Mouse (Mus musculus) stomach, embryonic 15.5 days (tissue): ENCODE data around the gene Cyfip2. TPM values are rescaled to one million over a fixed set of nuclear protein-coding genes. Genes with fewer than 3 reads are reported as not detected.

Source experiments
- ATAC-seq: fragments of 200-750 bp; cut with Nextera tagmentation; 2 replicates; pipeline ENCODE4 v1.8.0; 2017; ENCODE audit warnings: low read depth, moderate number of reproducible peaks, moderate TSS enrichment; ENCODE audit not compliant: insufficient read depth, low FRiP score
- H3K27ac ChIP-seq: fragments of 300-500 bp; sonication (generic); 2 replicates; pipeline ENCODE4 v1.5.1; 2015; ENCODE audit warnings: mild to moderate bottlenecking, inconsistent platforms
- H3K27me3 ChIP-seq: fragments of 300-500 bp; sonication (generic); replicated peaks from 2 replicates; pipeline ENCODE4 v1.6.1; 2015; ENCODE audit warnings: inconsistent platforms
- H3K36me3 ChIP-seq: fragments of 300-500 bp; sonication (generic); 2 replicates; pipeline ENCODE4 v1.6.1; 2015; ENCODE audit warnings: inconsistent platforms
- H3K4me1 ChIP-seq: fragments of 300-500 bp; sonication (generic); 2 replicates; pipeline ENCODE4 v1.6.1; 2015; ENCODE audit warnings: inconsistent platforms
- H3K4me2 ChIP-seq: fragments of 300-500 bp; sonication (generic); 2 replicates; pipeline ENCODE4 v1.6.1; 2015; ENCODE audit warnings: mild to moderate bottlenecking, inconsistent platforms
- H3K4me3 ChIP-seq: fragments of 300-500 bp; sonication (generic); replicated peaks from 2 replicates; pipeline ENCODE4 v1.5.1; 2015; ENCODE audit warnings: inconsistent platforms
- H3K9ac ChIP-seq: fragments of 300-500 bp; sonication (generic); 2 replicates; pipeline ENCODE4 v1.6.1; 2015; ENCODE audit warnings: inconsistent platforms
- H3K9me3 ChIP-seq: fragments of 300-500 bp; sonication (generic); 2 replicates; pipeline ENCODE4 v1.6.1; 2016; ENCODE audit warnings: inconsistent platforms
- WGBS: fragments of 180-500 bp; shearing (Covaris S2); methylation state at CpG from one replicate; pipeline ENCODE4 v1.1.7; 2015; 5-methylcytosine and 5-hydroxymethylcytosine counted together
- polyA plus RNA-seq: library from polyadenylated mRNA; unstranded; fragments of >200 nt; fragmentation: Nextera tagmentation; extraction: Ambion mirVana; gene quantifications from 2 replicates; pipeline ENCODE4 v1.2.1, GENCODE M21; 2015

The Cyfip2 gene
- polyA plus RNA-seq: 7.3 and 10.0 TPM in 2 replicates

DNA sequence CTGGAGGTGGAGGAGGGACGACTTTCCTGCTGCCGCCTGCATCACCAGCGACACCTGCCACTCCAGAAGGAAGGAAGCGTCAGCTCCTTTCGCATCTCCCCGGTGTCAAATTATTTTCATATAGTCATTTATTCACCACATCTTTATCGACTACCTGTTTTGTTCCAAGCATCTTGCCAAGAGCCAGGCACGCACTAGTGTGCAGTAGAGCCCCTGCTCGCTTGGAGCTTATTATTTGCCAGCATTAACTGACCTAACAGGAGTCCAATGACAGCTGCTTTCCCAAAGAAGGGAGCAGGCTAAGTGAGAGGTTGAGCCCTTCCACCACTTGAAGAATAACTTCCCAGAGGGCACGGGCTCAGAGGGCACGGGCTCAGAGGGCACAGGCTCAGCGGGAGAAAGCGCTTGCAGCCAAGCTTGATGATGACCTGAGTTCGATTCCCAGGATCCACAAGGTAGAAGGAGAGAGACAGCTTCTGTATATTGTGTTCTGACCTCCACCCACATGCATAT lies at the start of gene Cyfip2:
Cyfip2 (minus strand) TSS at position 337 of the 513 bp plus-strand sequence.
- WGBS: 8% methylated on average over 14 of the region's 14 CpGs
- no peaks in the 10 kb centered on the region for H3K9me3 ChIP-seq
- no peaks in the 10 kb centered on the region for H3K27me3 ChIP-seq
- H3K9ac ChIP-seq: peak within 1 kb of the TSS; percentile 29; the same call in 1 of the 2 replicates
- peak within 1 kb of the TSS; percentile 71 for H3K4me3 ChIP-seq
- peak within 1 kb of the TSS; percentile 99 for H3K4me2 ChIP-seq
- peaks cover 7% of the 10 kb centered on the region; the same call in 1 of the 2 replicates for H3K4me1 ChIP-seq
- H3K36me3 ChIP-seq: no peaks in the 10 kb centered on the region
- ATAC-seq: peak; percentile 19; the same call in 1 of the 2 replicates
- H3K27ac ChIP-seq: peak within 1 kb of the TSS; percentile 31; the same call in 1 of the 2 replicates

DNA sequence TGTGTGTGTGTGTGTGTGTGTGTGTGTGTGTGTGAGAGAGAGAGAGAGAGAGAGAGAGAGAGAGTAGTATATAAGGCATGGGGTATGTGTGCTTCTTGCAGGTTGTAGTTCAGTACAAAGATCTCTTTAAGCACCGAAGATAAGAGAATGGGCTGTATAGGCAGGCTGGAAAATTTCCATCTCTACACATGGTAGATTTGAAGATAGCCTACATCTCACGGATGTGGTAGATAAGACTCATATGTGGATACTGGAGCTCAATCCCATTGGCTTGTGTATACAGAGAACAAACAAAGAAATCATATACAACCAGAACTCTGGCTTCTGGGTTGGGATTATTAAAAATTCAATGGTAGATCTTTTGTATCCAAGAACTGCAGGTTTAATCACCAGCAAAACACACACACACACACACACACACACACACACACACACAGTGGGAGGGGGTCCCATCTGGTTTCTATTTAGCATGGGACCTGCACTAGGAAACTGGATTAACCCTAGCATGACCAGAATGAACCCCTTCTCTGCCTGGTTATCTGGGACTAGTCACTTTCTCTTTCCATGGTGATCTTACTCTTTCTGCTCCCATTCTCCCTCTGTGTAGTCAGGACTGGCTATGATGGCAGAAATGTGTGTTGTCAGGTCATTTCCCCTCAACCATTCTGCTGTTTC lies 48.5 kb upstream of the Cyfip2 start:
- Histone ChIP-seq H3K36me3 (no peaks in the 10 kb centered on the region), H3K9ac (no peak overlapping the region), H3K9me3 (no peaks in the 10 kb centered on the region), H3K27ac (no peak overlapping the region), H3K4me1 (no peaks in the 10 kb centered on the region), H3K4me3 (no peak overlapping the region), H3K4me2 (no peak overlapping the region), H3K27me3 (no peaks in the 10 kb centered on the region)
- 74% methylated on average over 2 of the region's 2 CpGs for WGBS
- ATAC-seq: no peak

DNA sequence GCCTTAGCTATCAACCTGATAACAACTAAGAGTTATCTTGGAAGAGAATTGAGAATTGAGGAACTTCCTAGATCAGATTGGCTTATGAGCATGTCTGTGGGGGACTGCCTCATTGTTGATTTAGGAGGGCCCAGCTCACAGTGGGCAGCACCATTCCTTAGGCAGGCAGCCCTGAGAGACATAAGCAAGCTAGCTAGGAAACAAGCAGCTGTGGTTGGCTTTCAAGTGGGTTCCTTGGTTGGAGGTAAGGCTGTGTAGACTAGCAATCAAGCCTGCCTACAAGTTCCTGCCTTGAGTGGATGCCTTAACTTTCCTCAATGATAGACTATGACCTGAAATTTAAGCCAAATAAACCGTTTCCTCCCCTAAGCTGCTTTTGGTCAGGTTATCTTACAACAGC lies 45.7 kb upstream of the Cyfip2 start:
- no peak for ATAC-seq
- Histone ChIP-seq H3K4me1 (no peaks in the 10 kb centered on the region), H3K9me3 (no peaks in the 10 kb centered on the region), H3K4me3 (no peak overlapping the region), H3K9ac (no peak overlapping the region), H3K27ac (no peak overlapping the region), H3K27me3 (no peaks in the 10 kb centered on the region), H3K36me3 (no peaks in the 10 kb centered on the region), H3K4me2 (no peak overlapping the region)
- WGBS: 50% methylated on average over 1 of the region's 1 CpGs

DNA sequence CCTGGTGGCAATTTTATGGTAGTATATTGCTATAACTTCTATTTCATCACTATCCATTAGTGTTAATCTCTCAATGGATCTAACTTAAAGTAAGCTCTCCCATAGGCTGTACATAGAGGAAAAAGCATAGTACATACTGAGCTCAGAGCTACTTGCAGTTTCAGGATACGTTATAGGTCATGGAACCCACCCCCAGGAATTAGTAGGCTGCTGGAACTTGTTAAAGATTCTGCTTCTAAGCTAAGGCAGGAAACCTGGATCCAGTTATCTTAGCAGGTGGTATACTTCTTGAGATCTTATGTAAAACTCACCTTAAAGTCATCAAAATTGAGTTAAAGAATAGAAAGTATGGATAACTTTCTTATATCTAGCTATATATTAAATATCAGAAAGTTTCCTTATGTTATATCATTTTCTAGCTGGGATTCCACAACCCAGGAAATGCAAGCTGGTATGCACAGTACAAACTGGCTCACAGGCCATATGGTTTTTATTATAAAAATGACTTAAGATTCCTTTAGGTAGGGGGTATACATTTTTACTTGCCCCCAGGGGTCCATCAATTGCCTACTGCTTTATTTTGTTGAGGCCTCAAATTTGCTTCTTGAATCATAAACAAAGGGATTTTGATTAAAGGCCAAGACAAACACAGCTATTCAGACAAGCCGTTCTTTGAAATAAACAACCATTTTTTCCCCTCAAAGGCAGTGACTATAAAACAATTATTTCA lies 37.2 kb upstream of the Cyfip2 start:
- Histone ChIP-seq H3K9ac (no peak overlapping the region), H3K4me3 (no peak overlapping the region), H3K36me3 (no peaks in the 10 kb centered on the region), H3K4me2 (no peak overlapping the region), H3K9me3 (no peaks in the 10 kb centered on the region), H3K27ac (no peak overlapping the region), H3K4me1 (no peaks in the 10 kb centered on the region), H3K27me3 (no peaks in the 10 kb centered on the region)
- ATAC-seq: no peak
- WGBS: 43% methylated on average over 2 of the region's 2 CpGs

DNA sequence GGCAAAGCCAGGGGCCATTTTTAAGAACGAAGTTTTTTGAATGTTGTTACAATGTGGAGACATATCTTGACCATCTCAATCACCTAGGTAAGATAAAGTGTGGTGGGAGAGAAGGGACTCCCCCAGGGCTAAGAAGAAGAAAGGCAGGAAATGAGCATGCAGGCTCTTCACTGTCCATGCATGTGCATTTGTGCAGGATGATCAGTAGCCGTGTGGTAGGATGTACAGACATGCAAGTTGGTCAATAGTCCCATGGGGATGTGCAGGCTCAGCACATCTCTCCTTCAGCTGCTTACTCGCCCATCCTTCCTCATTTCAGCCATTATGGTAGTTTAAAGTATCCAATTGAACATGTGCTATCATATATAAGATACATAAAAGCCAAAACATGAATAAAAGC lies 35.8 kb upstream of the Cyfip2 start:
- no peaks in the 10 kb centered on the region for H3K27me3 ChIP-seq
- H3K27ac ChIP-seq: no peak overlapping the region
- no peak overlapping the region for H3K9ac ChIP-seq
- no peak overlapping the region for H3K4me2 ChIP-seq
- H3K9me3 ChIP-seq: no peaks in the 10 kb centered on the region
- no peak for ATAC-seq
- no peaks in the 10 kb centered on the region for H3K4me1 ChIP-seq
- no peak overlapping the region for H3K4me3 ChIP-seq
- WGBS: 76% methylated on average over 3 of the region's 3 CpGs
- no peaks in the 10 kb centered on the region for H3K36me3 ChIP-seq

DNA sequence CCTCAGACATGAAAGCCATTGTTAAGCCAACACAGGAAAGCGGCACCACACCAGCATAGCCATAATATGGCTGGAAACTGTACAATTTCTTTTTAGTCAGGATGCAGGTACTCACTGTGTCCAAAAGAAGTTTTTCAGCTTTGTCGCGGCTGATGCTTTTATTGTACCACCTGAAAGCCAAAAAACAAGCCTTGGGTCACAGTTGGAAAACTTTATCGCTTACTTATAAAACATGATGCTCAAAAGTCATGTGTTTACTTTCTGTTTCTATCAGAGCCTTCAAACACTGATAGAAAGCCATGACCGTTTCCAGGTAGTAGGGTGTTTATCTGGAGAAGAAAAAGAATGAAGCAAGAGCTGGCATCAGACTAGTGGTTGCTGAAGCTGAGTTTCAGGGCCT lies 35.1 kb upstream of the Cyfip2 start:
- no peak for ATAC-seq
- Histone ChIP-seq H3K4me2 (no peak overlapping the region), H3K9ac (no peak overlapping the region), H3K27me3 (no peaks in the 10 kb centered on the region), H3K4me1 (no peaks in the 10 kb centered on the region), H3K4me3 (no peak overlapping the region), H3K27ac (no peak overlapping the region), H3K9me3 (no peaks in the 10 kb centered on the region), H3K36me3 (no peaks in the 10 kb centered on the region)
- 79% methylated on average over 5 of the region's 5 CpGs for WGBS

DNA sequence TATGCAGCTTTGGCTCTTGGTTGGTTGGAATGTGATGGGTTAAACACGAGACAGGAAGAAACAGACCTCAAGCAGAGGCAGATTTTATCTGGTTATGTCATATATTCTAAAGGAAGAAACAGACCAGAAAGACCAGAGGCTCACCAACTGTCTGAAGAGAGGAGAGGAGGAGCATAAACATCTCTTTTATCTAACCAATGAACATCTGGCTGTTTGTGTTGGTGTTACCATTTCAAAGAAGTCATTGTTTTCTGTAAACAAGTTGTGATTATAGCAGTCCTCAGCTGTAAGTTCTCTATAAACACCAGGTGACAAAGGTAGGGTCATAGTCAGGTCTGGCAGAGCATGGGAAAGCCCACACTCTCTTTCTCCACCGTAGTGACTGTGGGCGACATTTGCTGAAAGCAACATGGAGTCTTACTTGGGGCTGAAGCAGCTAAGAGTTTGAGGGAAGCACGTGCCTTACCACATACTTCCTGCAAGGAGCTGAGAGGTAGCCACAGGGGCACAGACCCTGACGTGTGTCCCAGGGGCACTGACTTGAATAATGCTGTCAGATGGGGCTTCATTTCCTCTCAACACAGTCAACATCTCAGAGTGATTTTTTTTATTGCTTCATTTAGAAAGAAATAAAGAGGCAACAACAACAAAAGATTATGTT lies 31.4 kb upstream of the Cyfip2 start:
- ATAC-seq: no peak
- no peaks in the 10 kb centered on the region for H3K9me3 ChIP-seq
- 37% methylated on average over 5 of the region's 5 CpGs for WGBS
- no peak overlapping the region for H3K27ac ChIP-seq
- no peak overlapping the region for H3K4me3 ChIP-seq
- H3K4me2 ChIP-seq: no peak overlapping the region
- H3K4me1 ChIP-seq: no peaks in the 10 kb centered on the region
- no peaks in the 10 kb centered on the region for H3K27me3 ChIP-seq
- no peaks in the 10 kb centered on the region for H3K36me3 ChIP-seq
- H3K9ac ChIP-seq: no peak overlapping the region

DNA sequence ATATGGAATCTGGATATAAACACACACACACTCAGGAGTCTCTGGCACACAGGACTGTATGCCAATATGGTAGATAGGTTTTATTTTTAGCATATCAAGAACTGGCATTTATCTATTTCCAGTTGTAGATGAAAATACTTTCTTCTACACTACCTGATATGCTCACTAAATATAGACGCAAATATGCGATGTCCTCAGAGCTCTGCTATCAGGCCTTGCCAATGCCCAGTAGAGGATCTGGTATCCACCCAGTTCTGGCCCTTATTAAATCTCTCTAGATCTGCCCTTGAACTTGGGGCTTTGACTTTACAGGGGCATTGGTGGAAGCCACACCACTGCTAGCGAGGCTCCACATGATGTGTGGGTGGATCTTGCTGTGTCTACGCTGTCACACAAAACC lies 29.3 kb upstream of the Cyfip2 start:
- Histone ChIP-seq H3K27ac (no peak overlapping the region), H3K4me1 (no peaks in the 10 kb centered on the region), H3K27me3 (no peaks in the 10 kb centered on the region), H3K9ac (no peak overlapping the region), H3K36me3 (no peaks in the 10 kb centered on the region), H3K9me3 (no peaks in the 10 kb centered on the region), H3K4me2 (no peak overlapping the region), H3K4me3 (no peak overlapping the region)
- no peak for ATAC-seq
- 91% methylated on average over 4 of the region's 4 CpGs for WGBS

DNA sequence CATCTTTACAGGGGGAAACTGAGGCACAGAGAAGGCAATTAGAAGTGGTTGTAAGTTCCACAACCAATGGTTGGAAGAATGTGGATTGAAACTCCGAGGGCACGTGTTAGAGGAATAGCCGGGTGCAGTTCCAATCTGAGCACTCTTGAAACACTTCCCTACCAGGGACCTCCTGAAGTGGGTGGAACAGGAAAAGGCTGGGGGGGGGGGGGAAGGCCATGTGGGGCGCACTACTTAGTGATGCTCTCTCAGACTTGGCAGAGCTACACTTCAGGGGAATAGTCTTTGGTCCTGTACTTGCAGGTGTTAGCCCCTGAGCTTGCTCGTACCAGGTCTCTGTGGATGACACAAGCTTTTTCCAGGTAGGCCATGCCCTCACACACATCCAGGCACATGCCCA lies 23.4 kb upstream of the Cyfip2 start:
- no peak for ATAC-seq
- Histone ChIP-seq H3K9ac (no peak overlapping the region), H3K4me2 (no peak overlapping the region), H3K4me3 (no peak overlapping the region), H3K4me1 (no peaks in the 10 kb centered on the region), H3K36me3 (no peaks in the 10 kb centered on the region), H3K27me3 (no peaks in the 10 kb centered on the region), H3K9me3 (no peaks in the 10 kb centered on the region), H3K27ac (no peak overlapping the region)
- 83% methylated on average over 5 of the region's 5 CpGs for WGBS

DNA sequence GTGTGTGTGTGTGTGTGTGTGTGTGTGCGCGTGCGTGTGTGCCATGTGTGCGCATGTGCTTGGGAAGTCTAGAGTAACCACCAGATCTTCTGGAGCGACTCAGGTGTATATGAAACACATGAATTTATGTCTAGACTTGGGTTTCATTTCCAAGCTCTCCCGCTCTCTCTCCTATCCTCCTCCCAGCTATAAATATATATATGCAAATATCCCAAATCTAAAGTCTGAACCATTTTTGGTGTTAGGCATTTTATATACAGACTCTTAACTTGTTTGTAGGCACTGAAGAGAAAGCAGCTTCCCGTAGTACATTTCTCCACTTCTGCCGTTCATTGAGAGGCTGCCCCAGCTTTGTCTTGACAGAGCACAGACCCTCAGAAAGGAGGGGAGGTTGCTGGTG lies 19.6 kb upstream of the Cyfip2 start:
- no peak overlapping the region for H3K4me2 ChIP-seq
- H3K9ac ChIP-seq: no peak overlapping the region
- H3K9me3 ChIP-seq: no peaks in the 10 kb centered on the region
- ATAC-seq: no peak
- 83% methylated on average over 8 of the region's 8 CpGs for WGBS
- H3K27ac ChIP-seq: no peak overlapping the region
- no peaks in the 10 kb centered on the region for H3K36me3 ChIP-seq
- H3K27me3 ChIP-seq: no peaks in the 10 kb centered on the region
- no peak overlapping the region for H3K4me3 ChIP-seq
- H3K4me1 ChIP-seq: no peaks in the 10 kb centered on the region

DNA sequence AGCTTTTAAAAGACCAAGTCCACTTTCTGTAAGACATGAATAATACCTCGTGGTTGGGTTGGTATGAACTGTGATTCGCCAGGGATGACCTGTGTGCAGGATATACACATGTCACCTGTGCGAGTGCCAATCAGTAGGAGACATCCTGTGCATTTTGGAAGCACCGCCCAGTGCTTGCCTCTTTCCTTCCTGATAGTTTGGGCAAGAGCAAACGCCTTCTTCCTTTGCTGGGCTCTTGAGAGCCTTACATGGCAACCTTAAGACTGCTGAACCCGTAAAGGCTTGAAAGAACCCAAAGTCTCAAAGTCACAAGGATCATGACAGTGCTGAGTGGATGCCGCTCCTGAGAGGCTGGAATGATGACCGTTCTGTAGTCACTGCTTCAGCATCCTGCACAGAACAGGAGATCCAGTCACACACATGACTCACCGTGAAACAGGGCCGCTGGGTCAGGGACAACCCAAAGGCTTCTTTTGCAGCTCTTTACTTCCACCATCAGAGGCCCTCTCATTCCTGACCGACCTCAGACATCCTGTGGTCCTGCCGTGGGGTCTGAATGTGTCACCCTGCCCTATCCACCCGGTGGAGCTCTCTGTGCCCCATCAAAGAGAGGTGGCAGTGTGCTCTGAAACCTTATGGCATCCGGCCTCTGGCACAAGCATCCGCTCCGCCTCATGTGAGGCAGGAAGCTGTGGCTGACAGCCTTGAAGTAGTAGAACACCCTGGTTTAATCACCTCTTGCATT lies 13.8 kb upstream of the Cyfip2 start:
- Histone ChIP-seq H3K27me3 (no peaks in the 10 kb centered on the region), H3K9ac (no peak overlapping the region), H3K36me3 (no peaks in the 10 kb centered on the region), H3K4me2 (no peak overlapping the region), H3K9me3 (no peaks in the 10 kb centered on the region), H3K27ac (no peak overlapping the region), H3K4me1 (no peaks in the 10 kb centered on the region), H3K4me3 (no peak overlapping the region)
- no peak for ATAC-seq
- 81% methylated on average over 16 of the region's 16 CpGs for WGBS
